Mouse (Mus musculus) small intestine, adult 2 months (tissue): Measurements from ENCODE around the gene Asic1. TPM values are rescaled to one million over a fixed set of nuclear protein-coding genes. Genes with fewer than 3 reads are reported as not detected.

Experiments
- H3K27ac ChIP-seq: fragments of 200-500 bp; 2 replicates; pipeline ENCODE4 v1.5.1; 2012; ENCODE audit warnings: low read depth, low read length, control low read depth, inconsistent platforms; ENCODE audit not compliant: insufficient read depth
- H3K27me3 ChIP-seq: fragments of 200-500 bp; 2 replicates; pipeline ENCODE4 v1.6.1; 2012; ENCODE audit warnings: mild to moderate bottlenecking, moderate library complexity, low read length, inconsistent platforms; ENCODE audit not compliant: control insufficient read depth, insufficient read depth
- H3K36me3 ChIP-seq: fragments of 200-500 bp; 2 replicates; pipeline ENCODE4 v1.6.1; 2012; ENCODE audit warnings: mild to moderate bottlenecking, low read length, control low read depth, inconsistent platforms; ENCODE audit not compliant: control insufficient read depth, insufficient read depth
- H3K4me1 ChIP-seq: fragments of 200-500 bp; 2 replicates; pipeline ENCODE4 v1.6.1; 2012; ENCODE audit warnings: low read length, inconsistent platforms, mixed read lengths; ENCODE audit not compliant: control insufficient read depth, insufficient read depth, insufficient read length
- H3K4me3 ChIP-seq: fragments of 200-500 bp; 2 replicates; pipeline ENCODE4 v1.5.1; 2012; ENCODE audit warnings: low read depth, mild to moderate bottlenecking, control low read depth, inconsistent platforms, low read length, moderate library complexity
- CTCF ChIP-seq: fragments of 200-500 bp; IDR thresholded peaks from 2 replicates; pipeline ENCODE4 v1.5.1; 2012; ENCODE audit warnings: low read depth, mild to moderate bottlenecking, control low read depth, inconsistent platforms, low read length, moderate library complexity, mixed read lengths; ENCODE audit not compliant: insufficient replicate concordance, insufficient read length; ENCODE audit errors: extremely low read depth
- POLR2A ChIP-seq: fragments of 200-500 bp; IDR thresholded peaks from 2 replicates; pipeline ENCODE4 v1.6.1; 2012; ENCODE audit warnings: low read depth, mild to moderate bottlenecking, control low read depth, inconsistent platforms, low read length, moderate library complexity
- WGBS: fragments of 180-500 bp; shearing (Covaris S2); methylation state at CpG from one replicate; pipeline ENCODE4 v1.1.7; 2018; 5-methylcytosine and 5-hydroxymethylcytosine counted together
- polyA plus RNA-seq: library from polyadenylated mRNA; depleted of rRNA; stranded (reverse); fragments of >200 nt; gene quantifications from 2 replicates; pipeline ENCODE4 v1.2.3, GENCODE M21; 2012

Asic1 gene
- polyA plus RNA-seq, 1 experiment: 0.70 TPM

DNA sequence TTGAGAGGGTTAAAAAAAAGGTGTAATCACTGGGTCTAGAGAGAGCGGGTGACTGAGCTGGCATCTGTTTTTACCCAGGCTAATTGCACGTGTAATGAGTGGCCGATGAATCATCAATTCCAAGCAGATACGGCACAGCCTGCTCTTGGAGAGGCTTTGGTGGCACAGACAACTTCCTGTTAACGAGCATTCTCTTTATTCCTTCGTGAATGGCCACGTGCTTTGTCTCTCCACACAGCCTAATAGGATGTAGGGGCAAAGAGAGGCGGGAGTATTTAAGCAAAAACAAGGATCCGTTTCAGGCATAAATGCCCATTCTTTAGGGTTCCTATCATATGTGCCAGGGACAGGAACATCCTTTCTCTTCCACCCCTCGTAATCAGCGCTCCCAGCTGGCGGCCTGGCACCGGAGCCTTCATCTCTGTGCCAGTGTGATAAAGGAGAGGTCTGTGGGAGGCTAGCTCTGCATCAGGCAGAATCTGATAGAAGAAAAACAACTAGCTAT is 45.2 kb downstream of the Asic1 start:
- TF ChIP-seq CTCF: no peak
- no peak for TF ChIP-seq POLR2A
- Histone ChIP-seq H3K27me3 (no peaks in the 10 kb centered on the region), H3K4me1 (peaks cover 25% of the 10 kb centered on the region), H3K4me3 (no peak overlapping the region), H3K27ac (peak overlapping the region; percentile 93), H3K36me3 (peaks cover 37% of the 10 kb centered on the region)
- 30% methylated on average over 13 of the region's 13 CpGs for WGBS

DNA sequence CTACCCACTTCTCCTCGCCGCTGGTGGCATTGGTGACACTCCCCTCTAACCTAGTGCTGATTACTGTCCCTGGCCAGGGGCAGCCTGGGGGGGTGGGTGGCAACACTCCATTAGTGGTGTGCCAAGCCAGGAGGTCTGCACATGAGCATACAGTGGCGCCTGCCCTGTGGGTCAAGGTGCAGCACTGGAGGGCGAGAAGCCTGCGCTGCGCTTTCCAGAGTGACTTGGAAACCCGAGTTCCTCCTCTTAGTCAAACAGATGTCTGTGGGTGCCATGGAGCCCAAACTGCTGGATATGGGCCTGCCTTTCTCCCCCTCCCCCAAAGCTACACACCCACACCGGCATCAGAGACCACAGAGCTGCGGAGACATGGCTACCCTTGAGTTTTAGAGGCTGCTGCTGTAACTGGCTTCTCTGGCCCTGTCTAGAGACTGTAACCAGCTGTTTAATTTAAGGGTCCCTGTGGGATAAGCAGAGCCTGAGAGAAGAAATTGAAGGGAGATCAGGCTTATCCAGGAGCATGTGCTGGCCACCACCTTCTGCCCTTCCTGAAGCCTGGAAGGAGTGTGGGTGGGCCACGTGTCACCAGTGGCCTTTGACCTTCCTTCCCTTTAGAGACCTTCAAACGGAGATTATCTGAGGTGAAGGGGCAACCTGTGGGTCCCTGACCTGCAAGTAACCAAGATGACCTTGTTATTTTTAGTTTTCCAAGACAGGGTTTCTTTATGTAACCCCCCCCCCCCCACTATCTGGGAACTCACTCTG is 46.0 kb downstream of the Asic1 start:
- TF ChIP-seq POLR2A: no peak
- TF ChIP-seq CTCF: no peak
- H3K4me3 ChIP-seq: peak overlapping the region; percentile 20; the same call in 1 of the 2 replicates
- peaks cover 37% of the 10 kb centered on the region for H3K36me3 ChIP-seq
- H3K27me3 ChIP-seq: no peaks in the 10 kb centered on the region
- peaks cover 25% of the 10 kb centered on the region for H3K4me1 ChIP-seq
- WGBS: 28% methylated on average over 11 of the region's 11 CpGs
- H3K27ac ChIP-seq: peak overlapping the region; percentile 93

DNA sequence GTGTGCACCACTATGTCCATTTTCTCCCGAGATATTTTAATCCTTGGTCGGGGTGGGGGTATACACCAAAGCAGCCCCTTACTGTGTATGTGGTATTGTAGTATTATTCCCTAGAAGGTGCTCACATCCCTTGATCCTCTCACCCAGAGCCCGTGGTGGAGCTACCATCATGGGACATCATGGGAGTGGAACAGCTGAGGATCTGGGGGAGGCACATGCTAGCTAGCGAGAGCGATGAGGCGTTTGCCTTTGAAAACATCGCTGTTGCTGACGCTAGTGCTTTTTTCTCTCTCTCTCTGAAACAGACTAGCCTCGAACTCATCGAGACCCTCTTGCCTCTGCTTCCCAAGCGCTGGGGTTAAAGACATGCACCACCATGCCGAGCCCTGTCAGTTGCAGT is 46.6 kb downstream of the Asic1 start:
- Histone ChIP-seq H3K27ac (peak overlapping the region; percentile 93; the same call in 1 of the 2 replicates), H3K27me3 (no peaks in the 10 kb centered on the region), H3K4me3 (peak overlapping the region; percentile 12; the same call in 1 of the 2 replicates), H3K4me1 (peaks cover 26% of the 10 kb centered on the region), H3K36me3 (peaks cover 35% of the 10 kb centered on the region)
- 80% methylated on average over 12 of the region's 12 CpGs for WGBS
- TF ChIP-seq POLR2A (no peak), CTCF (no peak)

DNA sequence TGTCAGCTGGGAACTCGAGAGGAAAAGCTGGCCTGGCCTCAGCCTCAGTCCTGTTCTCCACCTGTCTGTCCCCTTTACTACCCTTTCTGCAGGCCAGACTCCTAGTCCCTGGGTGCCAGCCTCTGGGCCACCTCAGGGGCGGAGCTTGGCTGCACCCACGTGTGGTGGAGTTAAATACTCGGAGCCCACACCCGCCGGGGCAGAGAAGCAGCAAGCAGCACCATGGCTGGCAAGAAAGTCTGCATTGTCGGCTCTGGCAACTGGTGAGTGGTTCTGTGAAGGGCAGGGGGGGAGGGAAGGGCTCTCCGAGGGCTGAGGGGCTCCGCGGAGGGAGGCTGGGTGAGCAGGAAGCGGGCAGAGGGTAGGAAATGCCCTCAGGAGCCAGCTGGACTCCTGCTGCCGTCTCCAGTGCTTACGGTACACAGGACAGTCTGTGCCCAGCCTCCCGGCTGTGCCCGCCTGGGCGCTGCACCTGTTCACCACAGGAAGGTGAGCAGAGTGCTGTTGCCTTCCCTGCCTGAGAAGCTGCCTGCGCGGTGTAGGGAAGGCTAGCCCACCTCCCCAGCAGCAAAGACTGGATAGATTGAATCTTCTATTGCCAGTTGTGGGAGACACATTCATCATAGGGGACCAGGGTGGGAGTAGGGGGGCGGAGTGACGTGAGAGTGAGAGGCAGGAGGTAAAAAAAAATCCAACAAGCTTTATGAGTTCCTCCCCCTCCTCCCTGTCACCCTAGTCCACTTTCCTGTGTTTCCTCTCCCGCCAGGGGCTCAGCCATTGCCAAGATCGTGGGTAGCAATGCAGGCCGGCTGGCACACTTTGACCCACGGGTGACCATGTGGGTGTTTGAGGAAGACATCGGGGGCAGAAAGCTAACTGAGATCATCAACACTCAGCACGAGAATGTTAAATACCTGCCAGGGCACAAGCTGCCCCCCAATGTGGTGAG is 47.5 kb downstream of the Asic1 start, which contains the start of gene Gpd1:
Gene Gpd1 (plus strand): TSS at position 130 of the 949 bp plus-strand sequence.
- Histone ChIP-seq H3K4me1 (peaks cover 27% of the 10 kb centered on the region), H3K4me3 (peak within 1 kb of the TSS; percentile 92), H3K27me3 (no peaks in the 10 kb centered on the region), H3K27ac (peak within 1 kb of the TSS; percentile 93), H3K36me3 (peaks cover 34% of the 10 kb centered on the region)
- TF ChIP-seq POLR2A (peak; percentile 95), CTCF (no peak)
- WGBS: 20% methylated on average over 26 of the region's 26 CpGs

GRCm38 (mm10) chr15:99718461-99719021 is 48.4 kb downstream of the Asic1 start:
- Histone ChIP-seq H3K4me1 (peaks cover 35% of the 10 kb centered on the region), H3K4me3 (peak overlapping the region; percentile 92), H3K36me3 (peaks cover 37% of the 10 kb centered on the region), H3K27ac (peak overlapping the region; percentile 90), H3K27me3 (no peaks in the 10 kb centered on the region)
- TF ChIP-seq CTCF: no peak
- no peak for TF ChIP-seq POLR2A
- WGBS: 34% methylated on average over 9 of the region's 9 CpGs

GRCm38 (mm10) chr15:99719865-99720264 is 49.7 kb downstream of the Asic1 start:
- Histone ChIP-seq H3K27me3 (no peaks in the 10 kb centered on the region), H3K4me3 (peak overlapping the region; percentile 20; the same call in 1 of the 2 replicates), H3K36me3 (peaks cover 36% of the 10 kb centered on the region), H3K27ac (0 out of 2 replicates have a peak overlapping the region, but pooled peaks have one; percentile 21), H3K4me1 (peaks cover 47% of the 10 kb centered on the region)
- TF ChIP-seq POLR2A: no peak
- no peak for TF ChIP-seq CTCF
- 66% methylated on average over 8 of the region's 8 CpGs for WGBS
